Mouse (Mus musculus): ENCODE measurements around the gene Serpinb2. TPM values are rescaled to one million over a fixed set of nuclear protein-coding genes. Genes with fewer than 3 reads are reported as not detected.

The Serpinb2 gene
- 0.21 and 3.1 TPM in 2 replicates for polyA plus RNA-seq (2015; fragmentation: Nextera tagmentation; extraction: Ambion mirVana)

GRCm38 (mm10) chr1:107511252-107511651 lies at the start of gene Serpinb2:
Serpinb2 (plus strand) TSS chr1:107511423.

Other genes with a start within 250 kb of the Serpinb2 start
- 1.5 TPM in 1 of 2 replicates, not detected in the other for gene Serpinb3b, start 233.1 kb upstream of the Serpinb2 start, polyA plus RNA-seq (2015; fragmentation: Nextera tagmentation; extraction: Ambion mirVana)
- 7.3 TPM in 1 of 2 replicates, not detected in the other for gene Serpinb3c, start 233.1 kb upstream of the Serpinb2 start, polyA plus RNA-seq (2015; fragmentation: Nextera tagmentation; extraction: Ambion mirVana)
- 0.06 TPM in 1 of 2 replicates, not detected in the other for gene Serpinb11, start 150.2 kb upstream of the Serpinb2 start, polyA plus RNA-seq (2015; fragmentation: Nextera tagmentation; extraction: Ambion mirVana)
- gene Serpinb7, start 111.8 kb upstream of the Serpinb2 start, polyA plus RNA-seq (2015; fragmentation: Nextera tagmentation; extraction: Ambion mirVana): 0.15 and 3.6 TPM in 2 replicates
- gene Serpinb8, start 78.6 kb downstream of the Serpinb2 start, polyA plus RNA-seq (2015; fragmentation: Nextera tagmentation; extraction: Ambion mirVana): 2.8 and 6.2 TPM in 2 replicates

All from skeletal muscle tissue, postnatal 0 days (tissue).